29 mouse cellular contexts compared by ENCODE assay signal in the genomic region with DNA sequence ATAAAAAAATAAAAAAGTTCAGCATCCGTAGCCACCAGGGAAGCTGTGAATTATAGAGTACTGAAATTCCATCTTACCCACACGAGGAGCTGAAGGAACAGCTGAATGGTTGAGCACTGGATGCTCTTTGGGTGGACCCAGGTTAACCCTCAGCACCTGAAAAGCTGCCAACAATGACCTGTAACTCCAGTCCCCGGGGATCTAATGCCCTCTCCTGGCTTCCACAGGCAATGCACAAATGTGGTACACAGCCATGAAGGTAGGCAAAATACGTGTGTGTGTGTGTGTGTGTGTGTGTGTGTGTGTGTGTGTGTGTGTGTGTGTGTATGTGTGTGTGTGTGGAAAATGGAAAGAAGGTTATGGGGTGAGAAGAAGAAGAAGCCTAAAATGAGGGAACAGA. TPM values are rescaled to one million over a fixed set of nuclear protein-coding genes. Genes with fewer than 3 reads are reported as not detected.
A peak's percentile ranks its signal among the peaks of the same experiment; 100 is the strongest.
DNase-seq lines count a peak whose midpoint lies in the region; ATAC-seq and TF ChIP-seq lines count a peak whose summit lies in the region.
"Had no signal": no experiment of that assay in that cellular context is flagged by ENCODE, and none has a peak within 500 bp of the region (broad histone marks: within the 10 kb centered on the region; RNA-seq: fewer than 3 reads in every experiment).

No protein-coding gene starts in this region.

- in situ Hi-C loops in ES-E14 (cut with MboI; ENCODE audit: low sequenced_read_pairs in 2 of 2, unreplicated experiment in 2 of 2): no loop called here

- no peak for TF ChIP-seq EP300 in lung, postnatal 0 days (IDR thresholded peaks at IDR 0.05)

- no peak for TF ChIP-seq POLR2A in kidney, adult 2 months (IDR thresholded peaks at IDR 0.05; ENCODE audit: low read depth, low read length)

- H3K4me3 ChIP-seq in kidney, adult 2 months (ENCODE audit: insufficient read depth, low read depth, low read length): no peak overlapping the region
- no peak overlapping the region for H3K4me3 ChIP-seq in lung, postnatal 0 days (ENCODE audit: low read depth, low read length)
- H3K4me3 ChIP-seq in ES-E14 (ENCODE audit: insufficient read depth in 1 of 2, low read depth in 1 of 2, low read length in 2 of 2, poor library complexity in 1 of 2, severe bottlenecking in 1 of 2): no peak overlapping the region
- H3K4me3 ChIP-seq: embryonic facial prominence, embryonic 15.5 days; gastrocnemius, adult 2 months; heart, embryonic 12.5 days; hindbrain, embryonic 10.5 days; liver, embryonic 12.5 days; stomach, embryonic 15.5 days had no signal

- no peak for ATAC-seq in lung, postnatal 0 days
- ATAC-seq: forebrain, embryonic 14.5 days; liver, embryonic 12.5 days had no signal

- no peaks in the 10 kb centered on the region for H3K27me3 ChIP-seq in kidney, adult 2 months (replicated peaks; ENCODE audit: control insufficient read depth, insufficient read depth, low read length)
- H3K27me3 ChIP-seq in lung, postnatal 0 days (replicated peaks; ENCODE audit: insufficient read depth, low read length): no peaks in the 10 kb centered on the region
- H3K27me3 ChIP-seq: embryonic facial prominence, embryonic 15.5 days; heart, embryonic 12.5 days; liver, embryonic 12.5 days; stomach, embryonic 15.5 days had no signal

- H3K4me2 ChIP-seq in lung, postnatal 0 days (replicated peaks; ENCODE audit: low read depth, low read length): no peak overlapping the region
- H3K4me2 ChIP-seq: embryonic facial prominence, embryonic 15.5 days; heart, embryonic 12.5 days; liver, embryonic 12.5 days; stomach, embryonic 15.5 days had no signal

- H3K9ac ChIP-seq in lung, postnatal 0 days (replicated peaks; ENCODE audit: low read depth): no peak overlapping the region
- no peak overlapping the region for H3K9ac ChIP-seq in ES-E14 (ENCODE audit: insufficient read depth, low read depth, low read length, poor library complexity, severe bottlenecking)
- H3K9ac ChIP-seq: embryonic facial prominence, embryonic 15.5 days; heart, embryonic 12.5 days; liver, embryonic 12.5 days; stomach, embryonic 15.5 days had no signal

- no peaks in the 10 kb centered on the region for H3K4me1 ChIP-seq in kidney, adult 2 months (ENCODE audit: control insufficient read depth, insufficient read depth, low read length)
- no peaks in the 10 kb centered on the region for H3K4me1 ChIP-seq in lung, postnatal 0 days (ENCODE audit: insufficient read depth, low read depth, low read length)
- H3K4me1 ChIP-seq in ES-E14 (ENCODE audit: control insufficient read depth in 2 of 2, insufficient read depth in 2 of 2, low read length in 2 of 2, poor library complexity in 1 of 2): no peaks in the 10 kb centered on the region
- H3K4me1 ChIP-seq: embryonic facial prominence, embryonic 15.5 days; heart, embryonic 12.5 days; hindbrain, embryonic 10.5 days; liver, embryonic 12.5 days; stomach, embryonic 15.5 days had no signal

- no peaks in the 10 kb centered on the region for H3K9me3 ChIP-seq in lung, postnatal 0 days (ENCODE audit: low read length)
- H3K9me3 ChIP-seq in ES-E14 (ENCODE audit: control insufficient read depth, insufficient read depth, low read depth, low read length): no peaks in the 10 kb centered on the region
- H3K9me3 ChIP-seq: embryonic facial prominence, embryonic 15.5 days; liver, embryonic 12.5 days; stomach, embryonic 15.5 days had no signal

- H3K27ac ChIP-seq in kidney, adult 2 months (ENCODE audit: insufficient read depth, low read depth, low read length): no peak overlapping the region
- H3K27ac ChIP-seq in lung, postnatal 0 days (ENCODE audit: low read length): no peak overlapping the region
- no peak overlapping the region for H3K27ac ChIP-seq in ES-E14 (ENCODE audit: insufficient read depth, low read depth, low read length, poor library complexity, severe bottlenecking)
- H3K27ac ChIP-seq: embryonic facial prominence, embryonic 15.5 days; gastrocnemius, adult 2 months; hindbrain, embryonic 10.5 days; liver, embryonic 12.5 days; stomach, embryonic 15.5 days had no signal

- TF ChIP-seq CTCF in kidney, adult 2 months (conservative IDR thresholded peaks at IDR 0.05; ENCODE audit: insufficient read depth, insufficient read length, low read depth, low read length): 0 out of 2 replicates have a peak, but pooled peaks have one; percentile 20
- 0 out of 2 replicates have a peak, but pooled peaks have one; percentile 22 for TF ChIP-seq CTCF in lung, postnatal 0 days (IDR thresholded peaks at IDR 0.05)

- DNase-seq in kidney, adult 2 months: peak; percentile 5
- no peak for DNase-seq in kidney, adult 18-20 months
- DNase-seq in lung, postnatal 0 days (ENCODE audit: low spot score): no peak
- DNase-seq in lung, postnatal 10 days: no peak
- DNase-seq in ES-E14 (ENCODE audit: low read depth, low spot score): no peak
- no peak for DNase-seq in retina, embryonic 14.5 days (ENCODE audit: low spot score)
- no peak for DNase-seq in right cerebral cortex, adult 2 months (ENCODE audit: low spot score in 2 of 2)
- no peak for DNase-seq in adrenal gland, adult 18-20 months (ENCODE audit: low spot score in 2 of 2)
- DNase-seq: adrenal gland, adult 2 months; cerebellum, adult 11 months; cerebellum, adult 9-11 months; gastrocnemius, adult 2 months; heart, postnatal 10 days; left cerebral cortex, postnatal 4 days; lung, adult 18-20 months; lung, postnatal 4 days; midbrain, embryonic 14.5 days; retina, postnatal 1 day; thymus, adult 18-20 months; thymus, postnatal 36 days had no signal

- no peaks in the 10 kb centered on the region for H3K36me3 ChIP-seq in kidney, adult 2 months (ENCODE audit: control insufficient read depth, insufficient read depth, low read length)
- no peaks in the 10 kb centered on the region for H3K36me3 ChIP-seq in lung, postnatal 0 days (ENCODE audit: insufficient read depth, low read length)
- H3K36me3 ChIP-seq in ES-E14 (ENCODE audit: control insufficient read depth, insufficient read depth, low read length, poor library complexity, severe bottlenecking): no peaks in the 10 kb centered on the region
- H3K36me3 ChIP-seq: embryonic facial prominence, embryonic 15.5 days; heart, embryonic 12.5 days; hindbrain, embryonic 10.5 days; liver, embryonic 12.5 days; stomach, embryonic 15.5 days had no signal

- 63% methylated on average over 4 of the region's 4 CpGs for WGBS in kidney, adult 2 months
- 64% methylated on average over 4 of the region's 4 CpGs for WGBS in lung, postnatal 0 days

TF ChIP-seq in ES-E14, 5 proteins besides CTCF, POLR2A, EP300 and RAD21:
- no peak for TF ChIP-seq CHD2 (IDR thresholded peaks at IDR 0.05; ENCODE audit: low read depth, low read length)
- no peak for TF ChIP-seq MAFK (IDR thresholded peaks at IDR 0.05; ENCODE audit: insufficient read depth, low read depth, low read length)
- peak; percentile 77 for TF ChIP-seq ZC3H11A (IDR thresholded peaks at IDR 0.05; ENCODE audit: borderline replicate concordance, low read depth, low read length)
- TF ChIP-seq ZNF384 (IDR thresholded peaks at IDR 0.05; ENCODE audit: low read depth, low read length): no peak

RNA-seq across cellular contexts. Expression of gene Gm10320, which starts 30.3 kb away (rescaled TPM):
- polyA plus RNA-seq in kidney, adult 2 months (2012; rRNA removed): 1.1 and 2.0 TPM in 2 replicates
- polyA plus RNA-seq in lung, postnatal 0 days (2015; fragmentation: Nextera tagmentation; extraction: Ambion mirVana): 1.3 and 2.0 TPM in 2 replicates
- total RNA-seq in ES-E14 (2012; rRNA removed): 5.6 and 8.9 TPM in 2 replicates
- total RNA-seq in adrenal gland, adult 18-20 months (2021): not detected
- total RNA-seq: adrenal gland, adult 2 months; gastrocnemius, adult 2 months; gastrocnemius, postnatal 4 days; heart, postnatal 10 days; layer of hippocampus, postnatal 14 days; left cerebral cortex, adult 8-10 months; left cerebral cortex, postnatal 4 days had no signal
